Mouse (Mus musculus) lung, adult 2 months (tissue): ENCODE measurements around the gene 2810021J22Rik.

Source experiments
- CTCF ChIP-seq: fragments of 200-500 bp; IDR thresholded peaks from 2 replicates; pipeline ENCODE4 v1.5.1; 2011; ENCODE audit warnings: mild to moderate bottlenecking, low read length, control low read depth; ENCODE audit not compliant: insufficient read depth
- POLR2A ChIP-seq: fragments of 200-500 bp; IDR thresholded peaks from 2 replicates; pipeline ENCODE4 v1.6.1; 2011; ENCODE audit warnings: low read depth, mild to moderate bottlenecking, control low read depth, low read length, borderline replicate concordance; ENCODE audit errors: extremely low read depth

DNA sequence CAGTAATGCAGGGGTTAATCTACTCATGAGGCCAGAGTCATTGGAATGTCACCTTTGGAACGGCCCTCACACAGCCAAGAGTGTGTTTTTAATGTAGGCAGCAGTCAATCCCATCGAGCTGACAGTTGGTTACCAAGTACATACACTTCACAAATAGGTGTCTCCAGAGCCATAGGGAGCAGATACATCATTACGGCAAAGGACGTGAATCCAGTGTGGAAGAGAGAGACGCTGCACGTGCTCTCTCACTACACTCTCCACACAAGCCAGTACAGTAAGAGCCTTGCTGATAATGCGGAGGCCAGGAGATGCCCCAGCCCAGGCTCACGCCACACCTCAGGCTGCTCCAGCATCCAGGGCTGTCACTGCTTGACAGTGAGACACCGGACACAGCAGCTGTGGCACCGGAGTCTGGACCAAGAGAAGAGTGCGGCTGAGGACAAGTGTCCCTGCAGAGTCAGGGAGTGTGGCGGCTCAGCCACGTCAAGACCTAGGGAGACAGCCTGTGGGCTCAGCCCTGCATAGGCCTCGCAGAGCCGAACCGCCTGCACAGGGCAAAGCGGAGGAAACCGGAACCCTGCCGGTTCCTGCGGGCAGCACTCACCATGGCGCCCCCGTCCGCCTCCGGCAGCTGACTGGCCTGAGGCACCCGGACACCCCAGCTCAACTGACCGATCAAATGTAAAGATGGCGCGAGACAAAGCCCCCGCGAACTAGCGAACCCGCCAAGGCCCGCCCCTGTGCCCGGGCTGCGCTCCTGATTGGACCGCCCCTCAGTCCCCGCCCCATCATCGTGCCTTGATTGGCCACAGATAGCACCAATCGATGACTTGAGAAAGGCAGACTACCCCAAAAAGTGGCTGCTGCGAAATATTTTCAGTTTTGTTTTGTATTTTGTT lies 36.7 kb downstream of the 2810021J22Rik start, which contains the start of gene Zfp39:
- TF ChIP-seq CTCF (no peak), POLR2A (peak; percentile 87)
